ENCODE assay signal across 30 mouse cellular contexts in genomic region chr13:102762203-102762602, GRCm38 (mm10).
"Had no signal": no experiment of that assay in that cellular context is flagged by ENCODE, and none has a peak within 500 bp of the region (broad histone marks: within the 10 kb centered on the region; RNA-seq: fewer than 3 reads in every experiment).

No protein-coding gene starts in this region.

- H3K4me2 ChIP-seq: limb, embryonic 13.5 days; limb, embryonic 15.5 days; liver, embryonic 11.5 days; liver, embryonic 12.5 days; liver, embryonic 13.5 days; liver, embryonic 15.5 days; lung, embryonic 14.5 days; lung, embryonic 15.5 days; midbrain, embryonic 11.5 days; midbrain, embryonic 12.5 days; midbrain, embryonic 13.5 days; midbrain, embryonic 15.5 days had no signal

- H3K4me3 ChIP-seq: left cerebral cortex, adult 2 months; limb, embryonic 13.5 days; limb, embryonic 15.5 days; liver, embryonic 12.5 days; liver, embryonic 13.5 days; liver, embryonic 15.5 days; lung, embryonic 15.5 days; megakaryocyte, embryonic 14.5 days; midbrain, embryonic 10.5 days; midbrain, embryonic 12.5 days; midbrain, embryonic 13.5 days; midbrain, embryonic 15.5 days; myocyte had no signal

- H3K9me3 ChIP-seq: limb, embryonic 13.5 days; limb, embryonic 15.5 days; liver, embryonic 12.5 days; liver, embryonic 13.5 days; liver, embryonic 15.5 days; lung, embryonic 15.5 days; megakaryocyte, embryonic 14.5 days; midbrain, embryonic 10.5 days; midbrain, embryonic 12.5 days; midbrain, embryonic 13.5 days; midbrain, embryonic 15.5 days had no signal

- DNase-seq: left cerebral cortex, postnatal 4 days; liver; liver, embryonic 13.5 days; liver, postnatal 0 days; lung, adult 18-20 months; lung, adult 2 months; lung, embryonic 14.5 days; lung, postnatal 10 days; lung, postnatal 14 days; lung, postnatal 36 days; lung, postnatal 4 days; midbrain, embryonic 14.5 days had no signal

- H3K27me3 ChIP-seq: limb, embryonic 13.5 days; limb, embryonic 15.5 days; liver, embryonic 12.5 days; liver, embryonic 13.5 days; liver, embryonic 15.5 days; lung, embryonic 15.5 days; megakaryocyte, embryonic 14.5 days; midbrain, embryonic 12.5 days; midbrain, embryonic 13.5 days; midbrain, embryonic 15.5 days had no signal

- H3K4me1 ChIP-seq: limb, embryonic 13.5 days; limb, embryonic 15.5 days; liver, embryonic 15.5 days; lung, embryonic 15.5 days had no signal

- H3K36me3 ChIP-seq: liver, embryonic 15.5 days had no signal

- ATAC-seq: liver, embryonic 12.5 days; liver, postnatal 0 days; lung, postnatal 0 days; midbrain, embryonic 13.5 days; midbrain, embryonic 15.5 days; midbrain, embryonic 16.5 days had no signal

- H3K9ac ChIP-seq: limb, embryonic 13.5 days; limb, embryonic 15.5 days; liver, embryonic 12.5 days; liver, embryonic 13.5 days; liver, embryonic 14.5 days; liver, embryonic 15.5 days; liver, postnatal 0 days; lung, embryonic 14.5 days; lung, embryonic 15.5 days; midbrain, embryonic 12.5 days; midbrain, embryonic 13.5 days; midbrain, embryonic 15.5 days had no signal

- H3K27ac ChIP-seq: left cerebral cortex, adult 2 months; limb, embryonic 13.5 days; limb, embryonic 15.5 days; liver, embryonic 12.5 days; liver, embryonic 13.5 days; liver, embryonic 14.5 days; liver, embryonic 15.5 days; lung, embryonic 15.5 days; macrophage; midbrain, embryonic 10.5 days; midbrain, embryonic 12.5 days; midbrain, embryonic 13.5 days; midbrain, embryonic 15.5 days had no signal
